Mouse (Mus musculus) stomach, postnatal 0 days (tissue): ENCODE measurements around the gene Cdh4.

Experiments
- CTCF ChIP-seq: IDR thresholded peaks from 2 replicates; pipeline ENCODE4 v1.5.1; 2016; ENCODE audit warnings: antibody characterized with exemption, low read depth, mild to moderate bottlenecking, moderate library complexity
- EP300 ChIP-seq: optimal IDR thresholded peaks from 2 replicates; pipeline ENCODE3; 2016; ENCODE audit warnings: antibody characterized with exemption

- TF ChIP-seq CTCF (no peak), EP300 (no peak)
Measured at GRCm38 (mm10) chr2:179491891-179492290, 49.7 kb downstream of the Cdh4 start.
